Mouse (Mus musculus) liver, embryonic 14.5 days (tissue): ENCODE measurements around the gene Tuba8.

Experiments
- CTCF ChIP-seq: IDR thresholded peaks from 2 replicates; pipeline ENCODE4 v1.5.1; 2016; ENCODE audit warnings: antibody characterized with exemption, low read depth, control low read depth
- EP300 ChIP-seq: IDR thresholded peaks from 2 replicates; pipeline ENCODE4 v1.6.1; 2016; ENCODE audit warnings: antibody characterized with exemption, low read depth

DNA sequence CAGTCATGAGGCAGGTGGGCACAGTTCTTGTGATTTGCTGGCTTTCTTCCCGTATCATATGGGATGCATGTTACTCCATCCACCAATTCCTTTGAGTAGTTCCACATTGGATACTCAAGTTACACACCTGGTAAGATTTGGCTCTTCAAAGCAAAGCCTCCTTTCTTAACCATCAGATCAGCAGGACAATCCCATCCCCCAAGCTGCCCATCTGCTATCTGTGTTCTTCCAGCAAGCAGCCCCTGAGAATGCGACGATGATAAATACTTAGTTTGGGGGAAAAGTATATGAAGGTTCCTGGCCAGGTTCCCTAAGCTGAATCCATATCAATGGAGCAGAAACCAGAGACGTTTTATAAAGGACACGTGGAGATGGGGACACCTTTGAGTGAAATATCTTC is 3.7 kb downstream of the Tuba8 start:
- no peak for TF ChIP-seq CTCF
- TF ChIP-seq EP300, result no peak
